Mouse (Mus musculus): ENCODE data around the gene Meis2.

Gene Meis2

GRCm38 (mm10) chr2:116071571-116072320 lies 6.1 kb upstream of the Meis2 start:
- ChIA-PET POLR2A (interaction anchor here in 3 of 4 experiments (0.6 to 1.0 kb wide), 4 partner anchors 11 to 248 kb away, joined by 3 read pairs; no protein-coding TSS in a partner anchor), CTCF (interaction anchor here in 3 of 4 experiments (0.6 to 1.5 kb wide), 6 partner anchors 211 to 704 kb away, joined by 3 to 6 read pairs (median 3); no protein-coding TSS in a partner anchor)

DNA sequence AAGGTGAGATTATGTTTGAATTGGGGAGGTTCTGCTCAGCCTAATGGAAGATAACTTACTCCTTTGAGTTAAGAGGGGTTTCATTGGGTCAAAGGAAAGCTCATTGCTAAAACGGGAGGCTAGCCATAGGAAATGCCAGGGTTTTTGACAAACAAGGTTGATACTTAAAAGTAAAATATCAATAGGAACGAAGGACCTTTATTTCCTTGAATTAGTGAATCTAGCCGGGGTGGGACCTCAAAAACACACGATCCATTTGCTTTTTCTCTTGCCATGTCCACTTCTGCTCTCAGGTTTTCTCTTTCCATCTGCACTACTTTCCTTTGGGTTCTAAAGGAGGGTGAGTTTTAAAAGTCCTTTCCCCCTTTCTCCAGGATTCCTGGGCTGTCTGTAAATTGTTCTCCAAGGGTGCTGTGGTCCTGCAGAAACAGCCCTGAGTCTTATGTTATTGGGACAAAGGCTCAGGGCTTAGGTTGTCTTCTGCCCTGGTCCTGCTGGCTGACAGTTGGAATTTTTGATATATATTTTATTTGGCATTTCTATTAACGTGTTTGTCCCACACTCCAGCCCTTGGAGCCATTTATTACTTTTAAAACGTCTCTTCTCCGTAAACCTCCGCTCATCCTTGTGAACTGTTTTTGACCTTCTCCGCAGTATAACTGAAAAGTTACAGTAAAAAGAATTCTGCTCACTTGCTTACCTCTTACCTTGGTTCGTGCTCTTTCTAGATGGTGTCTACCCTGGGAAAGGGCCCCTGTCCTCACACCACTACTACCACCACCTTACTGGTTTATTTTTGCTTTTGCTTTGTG lies 5.2 kb upstream of the Meis2 start:
- ChIA-PET POLR2A (interaction anchor here in 2 of 4 experiments (0.7 to 1.0 kb wide), 2 partner anchors 10 to 215 kb away, joined by 3 read pairs; no protein-coding TSS in a partner anchor), CTCF (interaction anchor here in 3 of 4 experiments (0.6 to 1.5 kb wide), 5 partner anchors 210 to 703 kb away, joined by 3 to 6 read pairs (median 4); no protein-coding TSS in a partner anchor)

- POLR2A ChIA-PET = interaction anchor here in 1 of 4 experiments (1.0 kb wide), 1 partner anchor 9 kb away, joined by 3 read pairs; no protein-coding TSS in a partner anchor
- CTCF ChIA-PET = interaction anchor here in 3 of 4 experiments (0.8 to 1.2 kb wide), 3 partner anchors 214 to 446 kb away, joined by 3 to 4 read pairs (median 3); no protein-coding TSS in a partner anchor
These were observed 4.0 kb upstream of the Meis2 start for GRCm38 (mm10) chr2:116069451-116070225.

DNA sequence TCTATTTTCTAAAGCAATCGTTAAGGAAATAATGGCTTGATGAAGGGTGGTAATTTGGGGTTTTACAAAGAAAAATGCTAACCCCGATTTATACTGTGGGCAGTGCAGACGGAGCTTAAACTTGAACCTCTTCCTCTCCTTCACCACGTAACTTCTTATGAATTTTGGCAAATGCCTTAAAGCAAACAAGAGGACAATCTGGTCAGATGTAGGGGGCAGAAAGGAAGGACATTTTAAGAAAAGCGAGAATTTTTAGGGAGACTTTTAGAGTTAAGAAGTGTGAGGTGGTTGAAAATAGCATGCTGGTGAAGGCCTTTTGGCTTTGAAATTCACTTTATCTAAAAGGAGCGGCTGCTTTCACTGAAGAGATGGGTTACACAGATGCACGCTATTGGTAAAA lies 3.3 kb upstream of the Meis2 start:
- POLR2A ChIA-PET = interaction anchor here in 1 of 4 experiments (1.0 kb wide), 1 partner anchor 9 kb away, joined by 3 read pairs; no protein-coding TSS in a partner anchor
- CTCF ChIA-PET = interaction anchor here in 2 of 4 experiments (0.8 to 1.2 kb wide), 2 partner anchors 213 kb away, joined by 3 to 4 read pairs; no protein-coding TSS in a partner anchor

GRCm38 (mm10) chr2:116068461-116068860 lies 2.8 kb upstream of the Meis2 start:
- POLR2A ChIA-PET = no interaction called here

DNA sequence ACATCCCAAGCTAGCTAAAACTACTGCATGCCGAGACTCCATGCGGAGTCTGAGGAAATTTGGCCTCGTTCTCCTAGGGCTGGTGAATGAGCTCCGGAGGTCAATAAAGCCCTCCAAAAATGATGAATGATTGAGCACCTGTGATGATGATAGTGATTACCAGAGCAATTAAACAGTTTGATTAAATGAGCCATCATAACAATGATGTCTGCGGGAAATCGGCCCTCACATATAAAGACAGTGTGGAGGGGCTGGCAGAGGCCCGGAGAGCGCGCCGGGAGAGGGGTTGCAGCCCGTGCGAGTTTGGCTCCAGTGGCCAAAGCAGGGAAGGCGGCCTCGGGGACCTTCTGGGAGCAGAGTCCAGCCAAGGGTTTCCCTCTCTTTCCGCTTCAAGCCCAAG lies 2.1 kb upstream of the Meis2 start:
- POLR2A ChIA-PET = interaction anchor here in 3 of 4 experiments (0.7 to 3.3 kb wide), 3 partner anchors 48 to 489 kb away, joined by 4 to 28 read pairs (median 4); no protein-coding TSS in a partner anchor
- CTCF ChIA-PET = interaction anchor here in 1 of 4 experiments (1.2 kb wide), 1 partner anchor 212 kb away, joined by 3 read pairs; no protein-coding TSS in a partner anchor

More at GRCm38 (mm10) chr2:116068461-116068860, 2.8 kb upstream of the Meis2 start:
- CTCF ChIA-PET = no interaction called here

DNA sequence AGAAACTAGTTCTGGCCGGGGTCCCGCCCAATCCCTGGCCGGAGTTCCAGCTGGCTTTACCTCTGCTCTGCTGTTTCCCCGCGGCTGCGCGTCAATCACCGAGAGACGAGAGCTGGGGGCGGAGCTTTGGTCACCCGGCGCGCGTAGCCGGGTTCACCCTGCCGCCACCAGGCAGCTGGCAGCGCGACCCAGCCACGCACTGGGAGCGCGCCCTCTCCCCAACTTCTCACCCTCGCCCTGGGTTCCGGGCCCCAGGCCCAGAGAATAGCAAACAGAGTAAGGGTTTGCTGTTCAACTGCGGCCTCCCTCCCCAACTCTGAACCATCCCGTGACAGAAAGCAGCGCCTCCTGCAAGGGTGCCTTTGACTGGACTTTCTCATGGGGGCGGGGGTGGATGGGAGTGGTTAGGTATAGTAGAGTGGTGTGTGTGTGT lies 1.4 kb upstream of the Meis2 start:
- ChIA-PET POLR2A (interaction anchor here (0.7 to 3.3 kb wide), 6 partner anchors 9 to 488 kb away, joined by 3 to 28 read pairs (median 4); no protein-coding TSS in a partner anchor), CTCF (interaction anchor here in 2 of 4 experiments (1.2 to 1.7 kb wide), 3 partner anchors 46 to 211 kb away, joined by 3 to 6 read pairs (median 3); no protein-coding TSS in a partner anchor)

DNA sequence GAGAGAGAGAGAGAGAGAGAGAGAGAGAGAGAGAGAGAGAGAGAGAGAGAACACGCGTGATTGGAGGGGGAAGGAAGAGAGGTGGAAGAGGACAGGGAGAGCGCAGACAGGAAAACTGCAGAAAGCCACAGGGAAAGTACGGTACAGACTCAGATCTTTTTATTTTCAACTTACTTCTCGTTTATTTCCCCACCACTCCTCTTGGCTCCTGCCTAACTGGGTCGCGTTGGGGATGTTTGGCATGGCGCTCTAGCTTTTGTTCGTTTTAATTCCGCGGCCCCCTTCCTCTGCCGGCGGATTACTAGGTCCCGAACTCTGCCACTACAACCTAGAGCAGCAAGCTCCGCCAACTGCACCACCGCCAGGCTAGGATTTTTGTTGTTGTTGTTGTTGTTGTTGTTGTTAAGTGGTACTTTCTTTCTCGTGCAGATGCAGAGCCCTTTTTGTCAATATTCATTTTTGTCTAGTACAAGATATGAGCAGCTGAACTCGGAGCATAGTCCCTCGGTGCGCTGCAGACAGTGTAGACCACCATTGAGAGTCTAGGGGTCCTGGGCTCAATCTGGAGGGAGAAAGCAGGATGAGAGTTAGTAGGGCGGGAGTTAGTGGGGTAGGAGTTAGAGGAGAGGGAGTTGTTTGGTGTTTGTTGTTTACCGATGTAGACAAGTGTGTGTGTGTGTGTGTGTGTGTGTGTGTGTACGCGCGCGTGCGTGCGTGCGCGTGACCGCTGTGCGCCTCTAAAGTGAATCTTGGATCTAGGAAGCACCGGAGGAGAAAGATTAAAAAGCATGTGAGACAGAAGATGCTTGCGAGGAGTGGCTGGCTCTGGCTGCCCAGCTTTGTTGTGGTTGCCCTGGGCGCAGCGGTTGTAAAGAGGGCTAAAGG lies 660 bp upstream of the Meis2 start:
- POLR2A ChIA-PET = interaction anchor here (0.6 to 3.3 kb wide), 8 partner anchors 10 to 1999 kb away, joined by 3 to 28 read pairs (median 4); no protein-coding TSS in a partner anchor
- CTCF ChIA-PET = interaction anchor here in 2 of 4 experiments (0.6 to 1.7 kb wide), 3 partner anchors 46 to 869 kb away, joined by 3 to 6 read pairs (median 3); no protein-coding TSS in a partner anchor

- ChIA-PET POLR2A (interaction anchor here in 3 of 4 experiments (0.5 to 3.3 kb wide), 8 partner anchors 18 to 484 kb away, joined by 3 to 28 read pairs (median 4); partner anchors contain the start of gene BC052040 (in 1 of the 3)), CTCF (interaction anchor here in 2 of 4 experiments (1.2 to 2.0 kb wide), 2 partner anchors 209 kb away, joined by 3 to 7 read pairs; no protein-coding TSS in a partner anchor)
These were observed 582 bp downstream of the Meis2 start for GRCm38 (mm10) chr2:116065057-116065456.

DNA sequence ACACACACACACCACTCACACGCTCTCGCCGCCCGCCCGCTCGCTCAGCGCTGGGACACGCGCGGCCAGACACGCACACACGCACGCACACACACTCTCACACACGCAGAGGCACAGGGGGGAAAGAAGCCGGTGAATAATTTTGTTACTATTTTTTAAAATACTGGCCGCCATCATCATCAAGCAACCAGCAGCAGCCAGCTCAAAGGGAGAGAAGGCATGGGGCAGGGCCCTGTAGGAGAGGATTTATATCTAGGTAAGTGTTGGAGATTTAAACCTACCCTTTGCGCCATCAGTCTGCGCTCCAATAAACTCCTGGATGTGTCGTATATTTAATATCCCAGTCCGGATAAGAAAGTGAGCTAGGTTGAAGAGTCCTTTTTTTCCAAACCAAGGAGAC lies 1.1 kb downstream of the Meis2 start:
- POLR2A ChIA-PET = interaction anchor here in 3 of 4 experiments (0.6 to 3.3 kb wide), 5 partner anchors 19 to 207 kb away, joined by 3 to 28 read pairs (median 4); no protein-coding TSS in a partner anchor
- CTCF ChIA-PET = interaction anchor here in 2 of 4 experiments (1.2 to 2.0 kb wide), 2 partner anchors 209 kb away, joined by 3 to 7 read pairs; no protein-coding TSS in a partner anchor

DNA sequence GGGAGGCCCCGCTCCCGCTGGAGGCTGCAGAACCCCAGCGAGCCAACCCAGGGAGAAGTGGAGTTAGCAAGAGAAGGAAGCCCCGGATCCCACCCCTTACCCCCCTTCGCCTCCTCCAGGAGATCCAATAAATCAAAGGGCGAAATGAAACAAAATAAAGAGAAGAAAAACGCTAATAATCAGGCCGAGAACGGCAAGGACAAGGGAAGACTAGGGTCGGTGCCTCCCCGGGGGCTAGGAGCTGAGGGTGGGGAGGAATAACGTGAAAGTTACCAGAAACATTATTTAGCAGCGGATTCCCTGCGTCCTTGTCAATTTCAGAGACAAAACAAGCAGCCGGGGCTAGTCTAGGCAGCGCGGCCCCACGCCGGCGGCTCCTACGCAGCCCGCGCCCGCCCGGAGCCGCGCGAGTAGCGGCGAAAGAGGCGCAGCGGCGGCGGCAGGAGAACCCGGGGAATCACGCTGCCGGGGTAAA lies 1.8 kb downstream of the Meis2 start:
- POLR2A ChIA-PET = interaction anchor here in 2 of 4 experiments (0.9 to 1.7 kb wide), 2 partner anchors 20 to 206 kb away, joined by 4 read pairs; no protein-coding TSS in a partner anchor
- CTCF ChIA-PET = interaction anchor here in 2 of 4 experiments (1.2 to 2.0 kb wide), 2 partner anchors 208 kb away, joined by 3 to 7 read pairs; no protein-coding TSS in a partner anchor

DNA sequence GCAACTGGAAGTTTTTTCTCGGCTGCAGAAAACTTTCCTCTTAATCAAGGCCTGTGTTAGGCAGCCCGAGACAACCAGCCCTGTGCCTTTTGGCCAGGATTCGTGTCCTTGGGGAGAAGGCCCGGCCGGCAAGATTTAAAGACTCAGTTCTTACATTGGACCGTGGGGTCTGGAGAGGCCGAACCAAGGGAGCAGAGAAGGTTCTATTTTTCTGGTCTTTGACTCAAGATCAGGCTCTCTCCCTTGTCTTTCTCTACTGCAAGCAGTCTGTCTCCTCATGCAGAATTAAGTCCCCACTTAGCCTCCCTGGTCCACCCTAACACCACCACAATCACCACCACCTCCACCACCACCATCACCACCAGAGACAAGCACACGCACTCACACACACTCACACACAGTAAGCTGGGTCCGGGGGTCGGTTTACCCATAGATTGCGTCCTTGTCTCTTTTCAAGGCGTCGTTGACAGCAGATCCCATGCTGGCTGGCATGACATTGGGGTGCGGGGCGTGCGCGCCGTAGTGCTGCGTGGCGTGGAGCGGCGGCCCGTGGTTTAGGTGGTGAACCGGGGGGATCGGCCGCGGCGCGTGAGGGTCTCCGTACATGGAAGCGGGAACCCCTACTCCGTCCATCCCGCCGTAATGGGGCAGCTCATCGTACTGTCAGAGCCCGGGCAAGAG lies 2.7 kb downstream of the Meis2 start:
- POLR2A ChIA-PET = interaction anchor here in 3 of 4 experiments (0.7 to 3.8 kb wide), 5 partner anchors 11 to 82 kb away, joined by 3 to 32 read pairs (median 6); no protein-coding TSS in a partner anchor
- CTCF ChIA-PET = interaction anchor here in 2 of 4 experiments (0.6 to 2.0 kb wide), 2 partner anchors 83 to 207 kb away, joined by 3 to 7 read pairs; no protein-coding TSS in a partner anchor

DNA sequence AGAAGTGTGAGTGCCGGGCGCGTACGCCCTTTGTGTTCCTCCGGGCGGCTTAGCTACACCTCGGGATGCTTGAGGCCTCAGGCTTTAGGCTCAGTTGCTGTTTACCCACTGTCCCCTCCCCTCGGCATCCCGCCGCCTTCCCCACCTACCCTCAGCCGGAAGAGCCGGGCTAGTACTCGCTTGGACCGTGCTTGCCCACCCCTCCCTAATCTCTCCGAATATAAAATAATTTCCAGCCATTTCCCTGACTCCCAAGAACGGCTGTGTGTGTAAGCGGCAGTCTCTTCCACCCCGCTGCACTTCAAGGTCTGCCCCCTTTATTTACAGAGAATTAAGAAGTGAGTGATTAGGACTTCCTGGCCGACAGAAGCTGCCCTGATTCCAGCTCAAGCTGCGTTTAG lies 3.4 kb downstream of the Meis2 start:
- CTCF ChIA-PET = interaction anchor here in 1 of 4 experiments (1.2 kb wide), 1 partner anchor 206 kb away, joined by 5 read pairs; no protein-coding TSS in a partner anchor
- POLR2A ChIA-PET = interaction anchor here (0.7 to 3.8 kb wide), 7 partner anchors 12 to 81 kb away, joined by 3 to 32 read pairs (median 6); no protein-coding TSS in a partner anchor

- ChIA-PET POLR2A (interaction anchor here (0.7 to 3.8 kb wide), 7 partner anchors 10 to 42 kb away, joined by 3 to 32 read pairs (median 4); no protein-coding TSS in a partner anchor), CTCF (interaction anchor here in 1 of 4 experiments (1.2 kb wide), 1 partner anchor 206 kb away, joined by 5 read pairs; no protein-coding TSS in a partner anchor)
These were observed 4.1 kb downstream of the Meis2 start for GRCm38 (mm10) chr2:116061401-116062021.

All from embryonic stem cell, embryonic (primary cell).